Mouse (Mus musculus): ENCODE measurements around the gene Kifc1.

Gene Kifc1

DNA sequence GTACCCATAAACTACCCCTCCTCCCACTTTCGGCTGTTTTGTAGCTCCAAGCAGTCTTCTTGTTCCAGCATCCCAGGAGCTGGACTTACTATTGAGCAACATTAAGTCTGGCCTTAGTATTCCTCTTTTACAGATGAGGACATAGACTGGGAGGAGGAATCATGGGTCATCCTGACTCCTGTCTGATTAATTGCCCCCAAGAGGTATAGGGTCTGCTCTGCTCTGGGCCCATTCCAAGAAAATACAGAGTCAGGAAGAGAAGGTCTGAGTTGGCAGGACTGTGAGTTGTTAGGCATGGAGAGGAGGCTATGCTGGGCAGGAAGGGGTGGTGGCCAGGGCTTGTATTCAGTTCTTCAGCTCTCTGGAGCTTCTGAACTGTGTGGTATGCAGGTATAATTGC lies 46.3 kb downstream of the Kifc1 start:
- no peak for DNase-seq (ENCODE audit: low spot score in 2 of 2)

GRCm38 (mm10) chr17:33842966-33843795 lies 47.3 kb downstream of the Kifc1 start, which contains the start of gene Cd320:
TSS of gene Cd320 (plus strand) at chr17:33843091.
- DNase-seq (ENCODE audit: low spot score in 2 of 2): peak; percentile 93

- DNase-seq (ENCODE audit: low spot score in 2 of 2): no peak
Measured at GRCm38 (mm10) chr17:33829561-33829960, 60.9 kb downstream of the Kifc1 start.

DNA sequence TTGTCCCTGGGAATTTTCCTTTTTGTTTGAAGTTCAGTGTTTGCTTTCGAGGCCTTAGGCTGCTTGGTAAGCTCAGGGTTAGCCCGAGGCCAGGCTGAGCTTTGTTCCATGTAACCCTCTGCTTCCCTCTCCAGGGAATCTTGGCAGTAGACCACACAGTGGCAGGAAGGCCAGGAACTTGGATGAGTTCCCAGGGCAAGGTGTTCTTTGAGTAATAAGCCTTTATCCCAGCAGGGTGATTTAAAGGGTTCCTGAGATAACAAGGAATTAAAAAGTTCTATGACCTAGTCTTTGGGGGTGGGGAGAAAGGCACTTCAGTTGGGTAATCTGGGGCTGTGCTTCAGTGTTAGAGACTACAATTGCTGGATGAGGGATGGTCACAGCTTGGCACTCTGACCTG lies 61.6 kb downstream of the Kifc1 start:
- peak; percentile 86 to 88 for DNase-seq (ENCODE audit: low spot score in 2 of 2)

GRCm38 (mm10) chr17:33826850-33827249 lies 63.6 kb downstream of the Kifc1 start:
- peak; percentile 37 to 65 for DNase-seq (ENCODE audit: low spot score in 2 of 2)
